Mouse (Mus musculus): ENCODE measurements around the gene Rptor.
"Not testable (repeated sequence)": the region's sequence is repeated elsewhere in the genome, so short reads cannot be mapped to it uniquely, and the experiment has no call there.

Gene Rptor

DNA sequence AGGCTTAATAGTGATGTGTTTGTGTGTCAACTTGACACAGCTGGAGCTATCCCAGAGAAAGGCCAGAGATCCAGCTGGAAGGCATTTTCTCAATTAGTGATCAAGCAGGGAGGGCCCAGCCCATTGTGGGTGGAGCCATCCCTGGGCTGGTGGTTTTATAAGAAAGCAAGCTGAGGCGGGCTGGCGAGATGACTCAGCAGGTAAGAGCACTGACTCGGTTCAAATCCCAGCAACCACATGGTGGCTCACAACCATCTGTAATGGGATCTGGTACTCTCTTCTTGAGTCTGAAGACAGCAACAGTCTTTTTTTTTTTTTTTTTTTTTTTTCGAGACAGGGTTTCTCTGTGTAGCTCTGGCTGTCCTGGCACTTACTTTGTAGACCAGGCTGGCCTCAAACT, 58.8 kb downstream of the Rptor start:
- DNase-seq, result not testable (repeated sequence)

DNA sequence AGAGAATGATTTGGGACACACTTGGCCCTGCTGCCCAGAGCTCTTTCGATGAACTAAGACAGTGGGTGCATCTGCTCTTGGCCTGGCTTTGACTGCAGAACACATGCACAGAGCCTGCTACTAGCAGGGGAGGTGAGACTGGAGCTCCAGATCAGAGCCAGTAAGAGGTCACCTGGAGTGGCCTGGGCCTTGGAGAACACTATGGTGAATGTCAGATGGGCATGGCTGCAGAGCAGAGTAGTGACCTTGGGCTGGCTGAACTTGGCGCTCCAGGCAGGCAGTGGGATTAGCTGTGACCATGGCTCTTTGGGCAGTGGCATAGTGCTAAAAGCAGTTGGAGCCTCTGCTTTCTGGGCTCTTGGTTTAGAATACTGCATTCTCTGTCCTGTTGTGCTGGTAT, 61.2 kb downstream of the Rptor start:
- no peak for DNase-seq

DNA sequence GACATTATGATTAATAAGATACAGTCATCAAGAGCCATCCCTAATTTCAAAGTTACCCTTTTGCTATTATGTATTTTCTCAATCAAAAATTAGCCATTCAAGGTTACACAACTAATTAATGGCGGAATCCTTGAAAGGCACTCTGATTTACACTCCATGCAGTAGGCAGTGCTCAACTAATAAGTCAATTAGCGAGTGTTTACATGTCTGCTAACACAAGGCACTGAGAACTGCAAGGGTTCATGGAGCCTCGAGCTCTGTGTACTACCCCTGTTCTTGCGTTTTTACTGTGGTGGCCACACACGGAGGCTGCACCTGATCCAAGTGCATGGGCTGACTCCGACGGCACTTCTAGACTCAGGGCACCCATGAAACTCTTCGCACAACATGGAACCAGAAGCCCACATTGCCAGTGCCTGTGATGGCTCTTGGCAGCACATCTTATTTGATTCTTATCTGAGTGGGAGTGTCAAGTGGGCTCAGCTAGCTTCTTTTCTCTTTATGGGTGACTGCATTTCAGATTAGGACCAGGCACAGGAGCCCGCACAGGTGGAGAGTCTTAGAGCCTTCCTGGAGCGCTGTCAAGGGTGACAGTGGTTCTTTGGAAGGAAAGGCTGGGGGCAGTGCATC, 62.1 kb downstream of the Rptor start:
- no peak for DNase-seq

DNA sequence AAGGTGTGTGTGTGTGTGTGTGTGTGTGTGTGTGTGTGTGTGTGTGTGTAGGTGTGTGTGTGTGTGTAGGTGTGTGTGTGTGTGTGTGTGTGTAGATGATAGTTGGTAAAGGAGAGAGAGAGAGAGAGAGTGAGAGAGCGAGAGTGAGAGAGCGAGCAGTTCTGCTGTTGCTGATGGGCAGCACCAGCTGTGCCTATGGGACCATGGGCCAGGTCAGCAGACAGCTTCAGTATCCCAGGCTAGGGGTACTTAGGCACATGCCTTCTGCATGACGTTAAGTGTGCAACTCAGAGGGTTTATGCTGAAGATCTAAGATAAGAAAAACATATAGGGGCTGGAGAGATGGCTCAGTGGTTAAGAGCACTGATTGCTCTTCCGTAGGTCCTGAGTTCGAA, 62.6 kb downstream of the Rptor start:
- no peak for DNase-seq

DNA sequence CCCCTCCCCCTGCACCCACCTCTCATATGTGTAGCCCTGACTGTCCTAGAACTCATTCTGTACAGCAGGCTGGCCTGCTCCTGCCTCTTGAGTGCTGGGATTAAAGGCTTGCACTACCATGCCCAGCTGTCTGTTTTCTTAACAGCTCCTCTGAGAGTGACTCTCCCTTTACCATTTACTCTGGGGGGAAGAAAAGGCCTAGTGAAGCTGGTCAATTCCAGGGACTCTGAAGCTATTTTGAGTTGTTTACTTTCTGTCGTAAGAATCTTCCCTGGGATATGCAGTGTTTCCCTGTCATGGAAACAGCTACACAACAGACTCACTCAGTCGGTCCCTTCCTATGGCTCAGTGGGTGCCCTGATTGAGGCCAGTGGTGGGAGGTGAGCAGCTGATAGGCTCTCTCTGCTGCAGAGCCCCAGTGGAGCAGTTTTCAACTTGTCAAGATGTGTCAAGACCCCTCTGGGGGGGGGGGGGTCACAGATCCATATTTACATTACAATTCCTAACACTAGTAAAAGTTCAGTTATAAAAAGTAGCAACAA, 63.9 kb downstream of the Rptor start:
- DNase-seq, result no peak

DNA sequence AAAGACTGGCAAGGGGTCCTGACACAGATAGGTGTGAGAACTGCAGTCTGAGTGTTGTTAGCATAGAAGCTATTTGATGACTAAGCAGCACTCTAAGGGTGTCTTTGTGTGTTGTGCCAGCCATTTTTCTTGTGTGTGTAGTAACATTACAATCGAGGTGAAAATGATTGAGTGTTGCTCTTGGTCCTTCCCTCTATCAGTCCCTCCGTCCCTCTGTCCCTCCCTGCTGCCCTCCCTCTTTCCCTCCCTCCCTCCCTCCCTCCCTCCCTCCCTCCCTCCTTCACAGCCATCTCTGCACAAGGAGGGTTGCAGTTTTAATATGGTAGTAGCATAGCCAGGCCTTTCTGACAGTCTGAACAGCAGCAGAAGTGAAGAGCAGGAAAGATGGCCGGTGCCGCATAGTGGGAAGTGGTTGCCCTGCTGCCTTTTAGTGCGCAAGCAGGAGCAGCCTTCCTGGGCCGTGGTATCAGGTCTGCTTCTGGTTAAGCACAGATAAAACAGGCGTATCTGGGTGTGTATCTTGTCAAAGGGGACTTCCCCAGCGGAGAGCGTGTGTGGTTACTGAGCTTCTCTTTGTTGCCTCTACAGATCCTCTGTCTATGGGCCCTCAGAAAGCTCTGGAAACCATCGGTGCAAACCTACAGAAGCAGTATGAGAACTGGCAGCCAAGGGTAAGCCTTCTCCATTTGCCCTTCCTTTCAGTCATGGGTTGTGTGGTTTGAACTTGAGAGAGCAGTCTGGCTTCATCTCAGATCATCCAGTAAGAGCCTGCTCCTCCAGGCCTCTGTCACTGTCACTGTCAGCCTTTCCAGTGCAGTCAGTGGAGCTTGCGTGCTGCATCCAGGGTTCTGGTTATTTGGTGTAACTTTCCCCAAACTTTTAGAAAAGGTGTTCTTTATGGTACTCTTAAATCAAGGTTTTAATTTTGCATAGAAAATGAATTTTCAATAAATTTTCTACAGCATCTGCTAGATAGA, 68.3 kb downstream of the Rptor start:
- no peak for DNase-seq

DNA sequence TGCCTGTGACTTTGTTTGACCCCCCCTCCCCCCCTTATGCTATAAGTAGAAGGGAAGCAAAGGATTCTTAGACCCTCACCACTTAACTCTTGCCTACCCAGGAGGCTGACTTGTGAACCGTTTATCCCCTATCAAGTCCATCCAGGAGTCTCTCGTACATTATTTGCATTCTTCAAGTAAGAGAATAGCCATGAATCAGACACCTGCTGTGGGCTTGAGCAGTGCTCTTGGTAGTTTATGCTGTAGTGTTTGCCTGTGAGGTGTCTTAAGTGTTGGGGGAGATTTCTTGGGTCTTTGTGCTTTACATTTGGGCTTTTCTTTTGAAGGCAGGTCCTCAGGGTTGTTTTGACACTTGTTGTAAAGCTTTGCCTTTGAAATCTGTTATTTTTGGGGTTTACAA, 69.3 kb downstream of the Rptor start:
- no peak for DNase-seq

DNA sequence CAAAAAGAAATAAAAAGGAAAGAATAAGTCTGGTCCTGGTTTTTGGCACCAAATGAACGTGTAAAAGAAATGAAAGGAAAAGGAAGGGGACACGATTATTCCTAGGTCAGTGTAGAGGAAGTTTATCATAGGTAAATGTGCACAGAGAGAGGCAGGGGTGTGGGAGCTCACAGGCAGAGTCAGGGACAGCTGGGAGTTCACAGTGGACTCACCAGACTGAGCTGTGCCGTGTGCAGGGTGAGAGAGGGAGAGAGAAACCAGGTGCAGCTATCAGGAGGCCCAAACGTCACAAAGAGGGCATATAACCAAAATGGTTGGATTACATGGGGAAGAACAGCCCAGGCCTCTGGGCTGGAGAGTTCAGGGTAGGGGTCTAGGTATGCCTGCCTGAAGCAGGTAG, 70.1 kb downstream of the Rptor start:
- no peak for DNase-seq

DNA sequence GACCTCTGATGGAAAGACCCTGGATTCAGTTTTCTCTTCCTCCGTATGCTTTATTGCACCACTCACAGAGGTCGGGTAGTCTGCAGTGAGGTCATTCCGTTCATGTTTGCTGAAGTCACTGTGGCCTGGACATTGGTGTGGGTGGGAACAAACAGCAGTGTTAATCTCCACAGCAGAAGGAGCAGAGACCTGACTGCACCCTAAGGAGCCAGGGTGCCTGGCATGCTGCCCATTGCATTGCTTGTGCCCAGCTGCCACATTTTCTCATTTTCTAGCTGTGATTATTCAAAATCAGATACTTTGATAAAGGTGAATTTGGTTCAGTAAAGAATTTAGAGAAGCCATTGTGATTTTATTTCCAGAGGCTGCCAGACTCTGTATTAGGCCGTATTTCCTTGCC, 72.1 kb downstream of the Rptor start:
- no peak for DNase-seq

DNA sequence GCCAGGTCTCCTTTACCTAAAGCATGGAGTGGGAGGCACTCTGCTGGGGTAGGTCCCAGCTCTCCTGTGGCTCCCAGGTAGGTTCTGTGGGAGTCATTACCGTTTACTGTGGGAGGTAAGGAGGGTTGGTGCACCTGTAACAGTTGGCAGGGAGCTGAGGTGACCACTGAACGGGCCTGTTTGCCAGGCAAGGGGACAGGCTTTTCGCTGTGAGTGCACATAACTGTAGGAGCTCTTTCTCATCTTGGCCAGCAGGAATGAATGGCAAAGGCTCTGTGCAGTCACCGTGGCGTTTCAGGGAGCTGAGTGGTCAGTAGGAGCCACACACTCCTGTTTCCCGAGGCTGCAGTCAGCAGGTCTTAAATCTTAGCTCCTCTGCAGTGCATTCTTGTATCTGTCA, 72.8 kb downstream of the Rptor start:
- DNase-seq, result no peak

DNA sequence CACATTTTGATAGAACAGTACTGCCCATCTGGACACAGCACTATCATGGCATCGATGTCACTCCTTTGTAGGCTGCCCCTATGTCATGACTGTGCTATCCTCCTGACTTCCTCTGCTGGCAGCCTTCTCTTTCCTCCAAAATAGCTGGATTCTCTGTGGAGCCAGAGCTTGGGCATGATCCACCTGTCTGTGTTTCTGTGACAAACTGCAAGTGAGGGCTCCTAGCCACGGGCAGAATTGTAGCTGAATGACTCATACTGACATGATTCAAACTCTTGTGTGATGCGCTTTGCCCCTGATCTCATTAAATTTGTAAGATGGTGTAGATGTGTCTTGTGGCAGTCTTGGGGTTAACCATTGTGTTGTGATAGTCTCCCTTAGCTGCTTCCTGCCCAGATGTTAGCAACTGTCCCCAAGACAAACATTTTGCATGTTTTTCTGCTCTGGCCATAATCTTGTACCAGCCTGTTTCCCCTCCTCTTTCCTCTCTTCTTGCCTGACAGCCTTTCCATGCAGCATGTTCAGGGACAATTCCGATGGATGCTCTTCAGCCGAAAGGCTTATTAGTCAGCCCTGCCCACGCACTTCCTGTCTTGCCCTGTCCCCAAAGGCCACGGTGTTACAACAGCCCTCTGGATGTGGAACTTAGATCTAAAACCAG, 74.2 kb downstream of the Rptor start:
- DNase-seq, result peak; percentile 60

DNA sequence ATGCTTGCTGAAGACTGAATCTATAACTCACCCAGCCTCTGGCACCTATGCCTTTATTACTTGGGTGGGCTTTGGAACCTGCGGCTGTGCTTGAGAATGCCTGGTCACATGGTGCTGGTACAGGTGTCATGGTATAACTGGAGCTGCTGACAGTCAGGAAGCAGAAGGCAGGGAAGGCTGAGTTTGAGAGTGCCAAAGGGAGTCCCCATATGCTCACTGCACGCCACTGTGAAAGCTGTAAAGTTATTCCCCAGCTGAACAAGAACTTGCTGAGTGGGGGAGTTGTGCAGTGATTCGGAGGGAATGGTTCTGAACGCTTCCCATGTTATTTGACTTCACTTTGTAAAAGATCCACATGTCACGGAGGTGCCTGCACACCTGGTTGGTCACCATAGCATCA, 75.7 kb downstream of the Rptor start:
- DNase-seq, result no peak

DNA sequence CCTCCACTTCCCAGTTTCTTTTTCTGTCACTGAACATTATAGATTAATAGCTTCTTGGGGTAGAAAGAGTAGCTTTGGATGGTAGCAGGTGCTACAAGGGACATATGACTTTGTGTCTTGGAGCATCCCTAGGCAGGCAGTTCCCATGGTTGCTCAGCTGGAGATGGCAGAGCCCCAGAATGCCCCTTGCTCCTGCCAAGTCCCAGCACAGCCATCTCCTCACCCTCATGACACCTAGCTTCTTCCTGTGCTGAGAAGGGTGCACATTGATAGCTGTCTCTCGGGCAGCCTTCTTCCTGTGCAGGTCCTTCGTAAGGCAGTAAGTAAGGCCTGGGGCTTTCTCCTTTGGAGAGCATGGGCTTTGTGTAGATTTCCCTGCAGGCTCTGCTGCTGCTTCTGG, 78.0 kb downstream of the Rptor start:
- DNase-seq, result no peak

DNA sequence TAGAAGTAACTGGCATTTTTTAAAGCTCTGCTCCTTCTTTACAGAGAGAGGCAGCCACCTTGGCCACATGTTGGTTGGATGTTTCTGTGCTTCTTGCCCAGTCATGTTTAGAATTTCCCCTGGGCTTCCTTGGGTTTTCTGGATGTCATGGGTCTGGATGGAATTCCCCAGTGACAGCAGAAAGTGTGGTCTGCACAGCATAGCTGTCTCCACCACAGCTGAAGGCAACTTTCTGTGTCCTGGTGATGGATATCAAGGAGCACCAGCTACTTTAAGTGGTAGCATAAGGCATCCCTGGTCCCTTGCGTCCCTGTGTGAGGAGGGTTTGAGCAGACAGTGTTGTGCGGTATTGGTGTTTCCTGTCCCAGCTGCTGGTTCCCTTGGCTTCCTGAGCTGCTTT, 79.6 kb downstream of the Rptor start:
- no peak for DNase-seq

DNA sequence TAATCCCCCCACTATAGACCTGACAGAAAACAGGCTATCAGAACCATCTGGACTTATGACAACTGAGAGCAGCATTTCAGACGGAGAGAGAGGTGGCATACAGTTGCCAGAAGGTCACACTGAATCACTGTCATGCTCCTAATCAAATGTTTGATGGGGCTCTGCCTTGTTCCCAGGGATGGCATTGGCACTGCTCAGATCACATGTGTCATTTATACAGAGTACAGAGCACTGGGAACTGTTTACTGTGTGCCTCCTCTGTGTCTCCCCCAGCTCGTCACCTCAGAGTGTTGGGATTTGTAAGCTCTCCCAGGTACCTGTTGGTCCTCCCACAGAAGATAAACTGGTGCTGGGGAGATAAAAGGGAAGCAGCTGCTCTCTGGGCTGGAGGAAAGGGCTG, 81.1 kb downstream of the Rptor start:
- no peak for DNase-seq

DNA sequence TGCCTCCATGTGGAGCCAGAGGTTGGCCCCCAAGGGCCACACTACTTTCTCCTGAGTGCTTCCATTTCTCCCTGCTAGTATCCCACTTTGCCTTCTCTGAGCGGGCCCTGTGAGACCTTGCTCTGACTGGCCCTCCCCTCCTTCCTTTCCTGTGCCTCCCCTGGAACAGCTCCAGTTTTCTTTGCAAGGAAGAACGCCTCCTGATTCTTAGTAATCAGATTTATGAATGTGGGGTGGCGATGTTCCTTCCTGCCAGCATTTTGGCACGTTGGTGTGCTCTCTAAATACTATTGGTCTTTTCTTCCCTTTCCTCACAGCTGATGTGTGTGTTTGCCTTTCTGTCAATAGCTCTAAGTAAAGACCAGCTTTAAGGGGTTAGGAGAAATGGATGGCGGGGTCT, 82.8 kb downstream of the Rptor start:
- DNase-seq, result no peak

DNA sequence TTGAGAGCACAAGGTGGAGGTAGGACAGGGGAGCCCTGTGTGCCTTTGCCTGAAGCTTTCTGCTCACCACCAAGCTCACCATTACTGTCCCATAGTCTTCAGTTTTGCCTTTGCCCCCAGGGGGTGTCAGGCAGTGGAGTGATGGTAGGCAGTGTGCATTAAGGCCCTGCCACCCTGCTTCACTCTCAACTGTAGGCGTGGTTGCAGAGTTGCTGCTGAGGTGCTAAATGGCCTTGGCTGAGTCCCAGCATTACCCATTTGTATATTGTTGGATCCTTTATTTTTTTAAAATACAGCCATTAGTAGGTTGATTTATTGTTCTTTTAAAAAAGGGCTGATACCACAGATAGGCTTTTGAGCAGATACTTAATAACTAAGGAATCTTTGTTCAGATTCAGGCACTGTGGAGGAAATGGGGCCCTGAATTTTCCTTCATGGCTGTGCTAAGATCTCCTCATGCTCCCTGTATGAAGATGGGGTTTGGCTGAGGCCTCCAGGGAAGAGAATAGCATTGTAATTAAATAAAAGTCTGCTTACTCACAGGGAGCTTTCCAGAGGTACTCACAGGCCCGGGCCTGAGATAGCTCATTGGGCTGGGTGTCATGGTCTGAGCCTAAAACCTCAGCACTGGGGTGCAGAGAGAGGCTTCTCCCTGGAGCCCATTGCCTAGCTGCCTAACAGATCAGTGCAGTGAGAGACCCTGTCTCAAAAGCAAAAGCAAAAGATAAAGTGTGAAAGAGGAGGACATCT, 83.4 kb downstream of the Rptor start:
- DNase-seq, result no peak

DNA sequence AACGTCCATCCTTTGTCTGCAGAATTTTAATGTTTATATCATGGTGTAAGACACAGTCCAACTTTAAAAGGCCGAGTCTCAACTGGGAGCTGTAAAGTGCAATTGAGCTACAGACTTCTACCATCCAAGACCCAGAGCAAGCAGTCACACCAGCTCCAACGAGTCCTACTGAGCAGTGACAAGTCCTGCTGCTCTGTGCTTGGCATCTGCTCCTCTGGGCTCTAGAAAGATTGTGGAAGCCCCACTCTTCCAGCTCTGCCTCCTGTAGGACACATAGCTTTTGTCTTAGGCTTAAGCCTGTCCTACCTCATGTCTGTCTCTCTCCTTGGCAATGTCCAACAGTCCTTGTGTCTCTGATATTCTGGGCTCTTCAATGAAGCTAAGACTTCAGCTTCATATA, 84.6 kb downstream of the Rptor start:
- DNase-seq, result no peak

DNA sequence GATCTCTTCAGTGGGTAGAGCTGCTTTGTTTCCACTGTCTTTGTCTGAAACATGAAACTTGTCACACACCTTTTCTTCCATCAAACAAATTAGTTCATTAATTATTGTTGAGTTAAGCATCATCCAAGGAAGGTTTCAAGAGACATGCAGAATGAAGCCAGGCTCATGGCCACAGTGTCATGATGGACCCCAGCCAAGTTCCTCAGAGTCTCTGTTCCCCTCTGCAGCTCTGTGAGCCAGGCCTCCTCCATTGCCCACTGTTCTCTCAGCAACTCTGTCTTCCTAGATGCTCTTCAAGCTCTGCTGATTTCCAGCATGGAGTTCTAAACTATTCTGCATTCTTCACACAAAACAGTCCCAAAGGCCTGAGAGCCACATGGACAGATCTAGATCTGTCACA, 85.3 kb downstream of the Rptor start:
- no peak for DNase-seq

DNA sequence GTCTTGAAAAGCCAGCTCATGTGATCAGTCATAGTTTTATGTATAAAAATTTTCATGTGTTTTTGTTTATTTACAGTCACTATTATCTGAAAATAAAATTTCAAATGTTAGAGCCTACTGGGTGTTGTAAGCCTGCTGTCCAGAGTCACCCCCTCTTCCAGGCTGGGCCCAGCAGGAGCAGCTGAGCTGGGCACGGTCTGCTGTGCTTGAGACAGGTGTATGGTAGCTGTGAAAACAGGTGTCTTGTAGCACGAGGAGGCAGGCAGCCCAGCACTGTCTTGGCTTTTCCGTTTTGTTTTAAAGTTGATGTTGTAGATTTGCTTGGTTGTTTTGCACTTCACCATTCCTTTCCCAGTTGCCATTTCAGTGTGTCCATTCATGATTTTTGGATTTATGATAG, 87.2 kb downstream of the Rptor start:
- DNase-seq, result no peak

DNA sequence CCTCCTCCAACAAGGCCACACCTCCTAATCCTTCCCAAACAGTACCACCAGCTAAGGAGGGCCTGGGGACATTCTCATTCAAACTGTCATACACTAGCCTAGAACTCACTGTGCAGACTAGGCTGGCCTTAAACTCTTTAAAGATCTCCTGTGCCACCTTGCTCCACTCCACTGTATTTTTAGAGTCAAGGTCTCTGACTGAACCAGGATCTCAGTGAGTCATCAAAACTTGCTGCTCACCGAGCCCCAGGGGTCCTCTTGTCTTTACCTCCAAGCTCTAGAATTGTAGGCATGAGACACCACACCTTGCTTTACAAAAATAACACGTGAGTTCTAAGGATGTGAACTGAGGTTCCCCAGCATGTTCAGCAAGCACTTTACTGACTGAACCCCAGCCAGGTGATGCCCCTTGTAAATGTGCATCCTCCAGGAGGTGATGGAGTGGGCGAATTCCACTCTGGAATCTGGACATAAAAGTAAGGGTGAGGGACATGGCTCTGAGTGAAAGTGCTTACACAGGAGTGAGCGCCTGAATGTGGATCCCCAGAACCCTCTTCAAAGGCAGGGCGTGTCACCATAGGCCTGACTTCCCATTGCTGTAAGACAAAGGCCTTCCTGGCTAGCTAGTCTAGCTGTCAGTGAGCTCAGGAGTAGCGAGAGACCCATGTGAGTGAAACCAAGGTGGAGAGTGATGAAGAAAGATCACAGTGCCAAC, 89.6 kb downstream of the Rptor start:
- no peak for DNase-seq

DNA sequence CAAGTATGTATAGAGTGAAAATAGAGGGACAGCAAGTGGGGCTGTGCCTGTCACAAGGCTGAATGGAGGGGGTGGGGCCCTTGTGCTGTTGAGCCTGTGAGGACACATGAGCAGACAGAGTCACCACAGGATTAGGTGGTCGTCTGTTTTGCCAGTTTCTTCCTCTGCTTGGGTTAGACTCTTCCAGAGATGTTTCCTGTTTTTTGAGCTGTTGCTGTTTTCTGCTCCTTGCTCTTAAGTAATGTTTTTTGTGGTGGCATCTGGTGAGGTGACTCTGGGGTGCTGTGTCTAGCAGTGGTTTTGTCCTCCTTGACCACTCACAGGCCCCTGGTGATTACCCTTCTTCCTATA, 90.2 kb downstream of the Rptor start:
- DNase-seq, result no peak
